Mouse (Mus musculus) lung, postnatal 10 days (tissue): ENCODE measurements around the gene Zfp46.

Experiments used
- DNase-seq: peaks from one replicate; pipeline ENCODE4 v3.0.0; 2021

Zfp46 gene

DNA sequence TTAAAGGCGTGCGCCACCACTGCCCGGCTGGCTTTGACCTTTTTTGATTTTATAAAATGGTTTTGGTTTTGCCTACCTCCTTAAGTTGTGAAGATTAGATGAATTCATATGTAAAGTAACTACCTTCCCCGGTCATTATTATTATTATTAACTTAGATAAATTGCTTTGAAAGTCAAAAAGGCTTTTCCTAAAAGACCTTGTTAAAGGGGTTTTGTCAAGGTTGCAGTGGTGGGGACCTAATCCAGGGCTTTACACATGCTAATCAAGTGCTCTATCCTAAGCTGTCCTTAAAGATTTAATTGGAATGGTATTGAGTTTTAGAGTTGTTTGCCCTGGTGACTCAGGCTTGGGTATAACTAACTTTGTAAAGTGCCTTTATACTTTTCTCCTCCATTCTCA is 33.2 kb downstream of the Zfp46 start:
- no peak for DNase-seq

DNA sequence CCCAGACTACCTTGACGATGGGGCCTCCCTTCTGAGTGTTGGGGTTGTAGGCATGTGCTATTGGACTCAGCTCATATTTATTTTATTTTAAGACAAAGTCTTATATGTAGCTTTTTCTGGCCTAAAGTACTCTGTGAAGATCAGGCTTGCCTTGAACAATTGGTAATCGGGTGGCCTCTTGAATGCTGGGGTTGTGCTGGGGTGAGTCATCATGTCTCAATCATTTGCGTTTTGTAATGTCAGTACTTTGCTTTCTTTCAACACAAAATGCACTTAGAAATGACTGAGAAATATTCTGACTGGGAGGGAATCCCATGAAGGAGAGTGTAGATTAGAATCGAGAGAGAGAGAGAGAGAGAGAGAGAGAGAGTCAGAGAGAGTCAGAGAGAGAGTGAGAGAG is 35.5 kb downstream of the Zfp46 start:
- no peak for DNase-seq

DNA sequence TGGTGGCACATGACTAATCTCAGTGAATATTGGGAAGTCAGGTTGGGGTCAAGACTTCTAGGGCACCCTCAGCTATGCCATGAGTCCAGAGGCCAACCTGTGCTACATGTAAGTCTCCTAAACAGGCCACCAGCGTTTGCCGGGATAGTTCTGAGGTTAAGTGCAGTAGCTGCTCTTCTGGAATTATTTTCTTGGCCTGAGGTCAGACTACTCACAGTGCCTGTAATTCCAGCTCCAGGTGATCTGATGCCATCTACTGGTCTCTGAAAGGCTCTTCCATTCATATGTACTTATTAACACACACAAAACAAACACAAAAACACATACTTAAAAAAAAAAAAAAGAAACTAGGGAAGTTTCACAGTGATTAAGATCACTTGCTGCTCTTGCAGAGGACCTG is 39.7 kb downstream of the Zfp46 start:
- DNase-seq = peak; percentile 45

DNA sequence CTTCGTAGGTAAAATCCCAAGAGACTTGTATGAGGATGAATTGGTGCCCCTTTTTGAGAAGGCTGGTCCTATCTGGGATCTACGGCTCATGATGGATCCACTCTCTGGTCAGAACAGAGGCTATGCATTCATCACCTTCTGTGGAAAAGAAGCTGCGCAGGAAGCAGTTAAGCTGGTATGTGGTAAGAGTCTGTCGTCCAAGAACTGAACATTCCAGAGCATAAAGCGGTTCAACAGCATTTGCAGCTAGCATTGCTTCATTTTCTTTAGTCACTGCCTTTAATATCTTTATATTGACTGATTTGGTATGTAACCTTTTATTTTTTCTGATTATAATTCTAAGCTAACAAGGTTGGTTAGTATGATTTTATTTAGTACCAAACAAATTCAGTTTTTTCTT is 42.8 kb downstream of the Zfp46 start:
- no peak for DNase-seq

DNA sequence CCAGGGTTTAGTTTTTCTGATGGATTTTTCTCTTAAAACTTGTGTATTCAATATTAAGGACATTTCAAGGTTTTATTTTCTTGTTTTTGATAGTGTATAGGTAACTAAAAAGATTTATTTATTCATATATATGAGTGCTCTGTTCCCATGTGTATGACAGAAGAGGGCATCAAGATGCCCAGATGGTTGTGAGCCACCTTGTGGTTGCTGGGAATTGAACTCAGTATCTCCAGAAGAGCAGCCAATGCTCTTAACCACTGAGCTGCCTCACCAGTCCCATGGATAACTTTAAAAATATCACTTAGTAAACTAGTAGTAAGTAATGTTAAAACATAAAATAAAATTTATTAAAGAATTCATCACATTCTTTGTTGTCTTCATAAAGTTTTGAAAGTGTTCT is 43.6 kb downstream of the Zfp46 start:
- DNase-seq = no peak

DNA sequence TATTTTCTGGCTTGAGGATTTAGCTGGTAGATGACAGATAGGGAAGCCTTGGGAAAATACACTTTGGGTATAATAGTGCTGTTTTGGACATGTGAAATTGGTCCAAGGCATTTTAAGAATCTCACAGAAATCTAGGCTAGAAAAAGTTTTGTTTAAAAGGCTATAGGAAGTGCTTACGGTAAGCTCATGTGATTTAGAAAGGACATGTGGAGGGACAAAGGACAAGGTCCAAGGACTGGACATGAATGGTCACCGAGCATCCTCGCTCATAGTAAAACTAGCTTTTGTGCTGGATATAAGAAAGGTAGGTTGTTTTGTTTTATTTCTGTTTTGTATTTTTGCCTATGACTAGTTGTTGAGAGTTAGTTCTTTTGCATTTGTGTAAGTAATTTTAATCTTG is 47.2 kb downstream of the Zfp46 start:
- no peak for DNase-seq

DNA sequence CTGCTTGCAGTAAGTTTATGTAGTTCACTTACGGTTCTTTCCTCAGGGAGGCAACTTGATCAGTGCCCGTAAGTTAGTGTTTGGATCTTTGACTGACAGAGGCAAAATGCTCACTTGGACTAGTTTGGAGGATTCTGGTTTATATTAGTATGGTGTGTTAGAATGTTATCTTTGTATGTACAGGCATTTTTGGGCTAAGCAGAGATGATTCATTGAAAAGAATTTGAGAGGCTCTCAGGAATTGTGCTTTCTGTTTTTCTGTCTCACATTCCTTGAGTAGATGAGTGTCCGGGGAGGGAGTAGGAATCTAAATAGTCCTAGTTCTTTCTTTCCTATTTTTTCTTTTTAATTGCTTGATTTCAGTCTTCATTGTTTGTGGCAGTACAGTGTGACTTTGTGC is 48.7 kb downstream of the Zfp46 start:
- DNase-seq = no peak

DNA sequence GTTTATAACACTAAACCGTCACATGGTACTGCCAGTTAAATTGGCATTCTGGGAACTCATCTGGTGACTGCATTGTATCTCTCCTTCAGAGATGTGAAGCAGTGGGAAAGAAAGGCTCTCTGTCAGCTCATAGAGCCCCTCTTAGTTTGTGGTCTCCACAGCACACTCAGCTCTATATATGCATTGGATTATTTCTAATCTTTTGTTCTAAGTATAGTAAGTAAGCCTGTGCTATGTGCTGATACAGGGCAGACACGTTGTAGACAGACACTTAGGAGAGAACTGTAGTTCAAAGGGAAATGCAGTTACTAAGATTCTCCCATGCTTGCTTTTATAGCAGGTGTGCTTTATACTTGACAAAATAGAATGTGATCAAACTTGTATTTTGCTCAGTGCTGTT is 50.6 kb downstream of the Zfp46 start:
- DNase-seq = no peak

DNA sequence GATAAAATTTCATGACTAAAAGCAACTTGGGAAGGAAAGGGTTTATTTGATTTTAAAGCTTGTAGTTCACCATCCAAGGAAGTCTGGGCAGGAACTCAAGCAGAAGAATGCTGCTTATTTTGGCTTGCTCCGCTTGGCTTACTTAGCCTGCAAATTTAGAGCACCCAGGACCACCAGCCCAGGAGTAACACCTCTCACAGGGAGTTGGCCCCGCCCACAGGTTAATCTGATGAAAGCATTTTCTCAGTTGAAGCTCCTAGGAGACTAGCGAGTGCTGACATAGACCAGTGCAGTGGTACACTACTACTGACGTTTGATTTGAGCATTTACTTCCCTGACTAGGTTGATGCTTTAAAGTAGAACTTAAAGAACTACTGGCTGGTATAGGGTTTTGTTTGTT is 52.6 kb downstream of the Zfp46 start:
- DNase-seq = peak; percentile 11
